Mouse (Mus musculus): Measurements from ENCODE around the gene Ifitm2.

DNA sequence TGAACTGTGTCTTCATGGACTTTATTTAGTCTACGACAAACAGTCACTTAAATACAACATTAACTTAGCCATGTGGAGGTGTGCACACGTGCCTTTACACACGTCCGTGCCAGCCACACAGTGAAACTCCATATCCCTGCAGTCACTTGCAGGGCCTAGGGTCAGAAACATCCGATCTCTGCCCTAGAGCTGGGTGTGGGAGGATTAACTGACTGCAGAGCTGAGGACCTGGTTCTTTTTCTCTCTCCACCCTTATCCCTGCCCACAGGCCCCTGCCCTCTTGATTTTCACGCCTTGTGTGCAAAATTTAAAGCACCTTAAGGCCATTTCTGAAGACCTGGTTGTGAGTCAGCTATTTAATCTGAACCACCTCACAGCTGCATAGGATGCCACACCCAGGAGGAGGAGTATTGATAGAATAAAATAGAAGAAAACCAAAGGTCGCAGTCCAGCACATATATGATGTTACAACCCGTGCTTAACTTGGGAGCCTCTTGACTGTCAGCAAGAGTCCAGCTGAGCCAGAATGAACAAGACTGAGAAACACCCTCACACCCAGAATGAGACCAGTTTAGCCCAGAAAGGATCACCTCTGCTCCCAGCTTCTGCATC lies 35.3 kb downstream of the Ifitm2 start, which contains the start of gene Nlrp6:
- TF ChIP-seq CTCF (IDR thresholded peaks at IDR 0.05; ENCODE audit: extremely low read depth, insufficient read depth, insufficient read length, insufficient replicate concordance): no peak
- TF ChIP-seq POLR2A (IDR thresholded peaks at IDR 0.05; ENCODE audit: low read depth, low read length): no peak
